Mouse (Mus musculus) liver, embryonic 14.5 days (tissue): ENCODE results near the gene Elob.

Experiments used
- CTCF ChIP-seq: IDR thresholded peaks from 2 replicates; pipeline ENCODE4 v1.5.1; 2016; ENCODE audit warnings: antibody characterized with exemption, low read depth, control low read depth
- EP300 ChIP-seq: IDR thresholded peaks from 2 replicates; pipeline ENCODE4 v1.6.1; 2016; ENCODE audit warnings: antibody characterized with exemption, low read depth

GRCm38 (mm10) chr17:23868513-23868912, 39.6 kb upstream of the Elob start:
- TF ChIP-seq CTCF (no peak), EP300 (no peak)
